Mouse (Mus musculus): Measurements from ENCODE around the gene Smyd3. TPM values are rescaled to one million over a fixed set of nuclear protein-coding genes. Genes with fewer than 3 reads are reported as not detected.

Smyd3 gene
- polyA plus RNA-seq, 1 experiment from 2014 or later: 12.1 TPM

DNA sequence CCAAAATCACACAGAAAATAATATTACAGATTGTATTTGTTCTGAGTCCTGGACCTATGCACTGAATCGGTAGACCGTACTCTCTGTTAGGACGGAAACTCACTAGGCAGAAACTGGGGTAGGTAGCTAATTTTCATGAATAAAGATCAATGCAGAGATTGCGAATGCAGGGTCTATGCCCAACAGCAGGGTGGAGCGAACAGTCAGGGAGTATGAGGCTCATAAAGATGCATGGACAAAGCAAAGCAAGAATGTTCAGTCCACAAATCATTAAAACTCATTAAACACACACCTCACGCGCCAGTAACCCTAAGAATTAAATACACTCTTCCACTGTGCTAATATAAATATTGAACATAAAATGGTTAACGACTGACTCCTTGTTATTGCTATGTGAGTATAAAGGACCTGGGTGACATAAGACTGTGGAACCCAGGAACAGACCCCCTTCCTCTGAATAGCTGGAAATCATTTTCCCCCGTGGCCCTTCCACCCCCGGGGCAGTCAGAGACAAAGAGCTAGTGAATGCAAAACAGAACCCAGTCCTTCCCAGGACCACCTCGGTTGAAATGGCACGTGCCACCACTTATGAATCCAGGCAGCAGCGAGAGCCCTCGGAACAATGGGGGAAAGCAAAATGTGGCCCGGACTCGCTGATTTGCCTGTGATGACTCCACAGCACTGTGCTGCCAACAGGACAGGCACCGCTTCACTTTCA is 71.6 kb downstream of the Smyd3 start:
- TF ChIP-seq EP300 (optimal IDR thresholded peaks at IDR 0.05) (no peak), CTCF (IDR thresholded peaks at IDR 0.05; ENCODE audit: low read depth) (no peak)
- H3K9ac ChIP-seq (ENCODE audit: low read length): no peak overlapping the region
- H3K36me3 ChIP-seq (ENCODE audit: control insufficient read depth, insufficient read depth, low read length): no peaks in the 10 kb centered on the region
- no peaks in the 10 kb centered on the region for H3K27me3 ChIP-seq (ENCODE audit: control insufficient read depth, insufficient read depth, low read length)
- H3K4me2 ChIP-seq (replicated peaks; ENCODE audit: low read depth): no peak overlapping the region
- H3K27ac ChIP-seq (replicated peaks): no peak overlapping the region
- WGBS: 47% methylated on average over 17 of the region's 17 CpGs
- H3K4me1 ChIP-seq (replicated peaks; ENCODE audit: control insufficient read depth, insufficient read depth): no peaks in the 10 kb centered on the region
- DNase-seq (ENCODE audit: low spot score) (peak; percentile 18), ATAC-seq (ENCODE audit: low FRiP score, low TSS enrichment) (no peak)
- no peak overlapping the region for H3K4me3 ChIP-seq (ENCODE audit: low read depth, low read length)
- H3K9me3 ChIP-seq (ENCODE audit: control insufficient read depth, low read length): no peaks in the 10 kb centered on the region

DNA sequence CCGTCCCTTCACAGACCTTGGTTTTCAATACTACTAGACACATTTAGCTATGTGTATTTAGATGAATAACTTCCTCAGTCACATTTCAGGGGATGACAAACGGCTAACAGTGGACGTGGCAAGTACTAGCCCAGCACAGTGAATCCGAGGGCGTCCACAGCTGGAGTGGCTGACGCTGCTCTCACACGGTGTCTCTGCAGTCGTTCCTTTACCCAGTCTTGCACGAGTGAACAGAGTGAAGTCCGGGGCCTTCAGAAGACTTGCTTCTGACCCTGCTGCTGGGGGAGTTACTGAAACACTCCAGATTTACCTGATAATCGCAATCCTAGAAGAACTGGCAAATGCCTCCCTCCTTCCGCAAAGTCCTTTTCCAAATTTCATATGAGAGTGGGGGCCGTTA is 74.0 kb downstream of the Smyd3 start:
- no peak overlapping the region for H3K4me3 ChIP-seq (ENCODE audit: low read depth, low read length)
- no peak overlapping the region for H3K4me2 ChIP-seq (replicated peaks; ENCODE audit: low read depth)
- no peaks in the 10 kb centered on the region for H3K36me3 ChIP-seq (ENCODE audit: control insufficient read depth, insufficient read depth, low read length)
- no peak for TF ChIP-seq EP300 (optimal IDR thresholded peaks at IDR 0.05)
- no peak for TF ChIP-seq CTCF (IDR thresholded peaks at IDR 0.05; ENCODE audit: low read depth)
- no peak overlapping the region for H3K9ac ChIP-seq (ENCODE audit: low read length)
- no peaks in the 10 kb centered on the region for H3K27me3 ChIP-seq (ENCODE audit: control insufficient read depth, insufficient read depth, low read length)
- no peaks in the 10 kb centered on the region for H3K4me1 ChIP-seq (replicated peaks; ENCODE audit: control insufficient read depth, insufficient read depth)
- H3K9me3 ChIP-seq (ENCODE audit: control insufficient read depth, low read length): no peaks in the 10 kb centered on the region
- DNase-seq (ENCODE audit: low spot score) (no peak), ATAC-seq (ENCODE audit: low FRiP score, low TSS enrichment) (no peak)
- H3K27ac ChIP-seq (replicated peaks): no peak overlapping the region
- WGBS: 75% methylated on average over 13 of the region's 13 CpGs

DNA sequence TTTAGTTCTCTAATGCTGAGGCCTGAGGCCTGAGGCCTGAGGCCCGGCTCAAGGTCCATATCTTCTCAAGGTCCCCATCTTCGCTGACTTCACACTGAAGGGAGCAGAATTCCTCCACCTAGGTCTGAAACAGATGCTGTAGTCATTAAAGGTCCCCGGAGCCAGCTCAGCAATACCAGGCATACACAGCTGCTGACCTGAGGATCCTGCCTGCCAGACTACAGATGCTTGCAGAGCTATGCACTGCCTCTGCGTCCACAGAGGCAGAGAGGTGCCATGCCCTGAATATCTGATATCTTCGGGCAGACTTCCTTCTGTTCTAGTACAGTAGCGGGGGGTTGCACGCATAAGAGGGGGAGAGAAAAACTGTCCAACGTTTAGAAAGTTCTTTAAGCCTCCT is 74.4 kb downstream of the Smyd3 start:
- WGBS: 70% methylated on average over 8 of the region's 8 CpGs
- Histone ChIP-seq H3K4me3 (ENCODE audit: low read depth, low read length) (no peak overlapping the region), H3K27me3 (ENCODE audit: control insufficient read depth, insufficient read depth, low read length) (no peaks in the 10 kb centered on the region), H3K9ac (ENCODE audit: low read length) (no peak overlapping the region), H3K4me1 (replicated peaks; ENCODE audit: control insufficient read depth, insufficient read depth) (no peaks in the 10 kb centered on the region), H3K9me3 (ENCODE audit: control insufficient read depth, low read length) (no peaks in the 10 kb centered on the region), H3K27ac (replicated peaks) (no peak overlapping the region), H3K4me2 (replicated peaks; ENCODE audit: low read depth) (no peak overlapping the region), H3K36me3 (ENCODE audit: control insufficient read depth, insufficient read depth, low read length) (no peaks in the 10 kb centered on the region)
- ATAC-seq (ENCODE audit: low FRiP score, low TSS enrichment): no peak
- DNase-seq (ENCODE audit: low spot score): no peak
- TF ChIP-seq CTCF (IDR thresholded peaks at IDR 0.05; ENCODE audit: low read depth) (no peak), EP300 (optimal IDR thresholded peaks at IDR 0.05) (no peak)

DNA sequence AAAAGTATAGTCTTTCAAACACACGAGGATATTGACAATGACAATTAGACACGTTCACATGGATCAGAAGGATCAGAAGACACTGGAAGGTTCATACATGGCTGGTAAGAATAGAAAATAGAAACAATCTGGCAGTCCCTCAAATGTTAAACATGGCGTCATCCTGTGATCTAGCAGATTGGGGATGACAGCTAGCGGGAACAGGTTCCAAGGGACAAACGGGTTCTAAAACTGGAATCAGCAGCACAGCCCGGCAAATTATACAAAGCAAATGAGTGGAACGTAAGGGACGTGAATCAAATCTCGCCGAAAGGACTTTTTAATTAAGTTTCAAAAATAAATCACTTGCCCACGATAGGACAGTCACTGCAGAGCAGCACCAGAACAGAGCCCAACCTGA is 81.2 kb downstream of the Smyd3 start:
- TF ChIP-seq EP300 (optimal IDR thresholded peaks at IDR 0.05): no peak
- DNase-seq (ENCODE audit: low spot score): no peak
- Histone ChIP-seq H3K4me3 (ENCODE audit: low read depth, low read length) (no peak overlapping the region), H3K4me2 (replicated peaks; ENCODE audit: low read depth) (no peak overlapping the region), H3K36me3 (ENCODE audit: control insufficient read depth, insufficient read depth, low read length) (no peaks in the 10 kb centered on the region), H3K9me3 (ENCODE audit: control insufficient read depth, low read length) (no peaks in the 10 kb centered on the region), H3K4me1 (replicated peaks; ENCODE audit: control insufficient read depth, insufficient read depth) (no peaks in the 10 kb centered on the region), H3K27ac (replicated peaks) (no peak overlapping the region), H3K9ac (ENCODE audit: low read length) (no peak overlapping the region), H3K27me3 (ENCODE audit: control insufficient read depth, insufficient read depth, low read length) (no peaks in the 10 kb centered on the region)
- no peak for ATAC-seq (ENCODE audit: low FRiP score, low TSS enrichment)
- WGBS: 87% methylated on average over 11 of the region's 11 CpGs

DNA sequence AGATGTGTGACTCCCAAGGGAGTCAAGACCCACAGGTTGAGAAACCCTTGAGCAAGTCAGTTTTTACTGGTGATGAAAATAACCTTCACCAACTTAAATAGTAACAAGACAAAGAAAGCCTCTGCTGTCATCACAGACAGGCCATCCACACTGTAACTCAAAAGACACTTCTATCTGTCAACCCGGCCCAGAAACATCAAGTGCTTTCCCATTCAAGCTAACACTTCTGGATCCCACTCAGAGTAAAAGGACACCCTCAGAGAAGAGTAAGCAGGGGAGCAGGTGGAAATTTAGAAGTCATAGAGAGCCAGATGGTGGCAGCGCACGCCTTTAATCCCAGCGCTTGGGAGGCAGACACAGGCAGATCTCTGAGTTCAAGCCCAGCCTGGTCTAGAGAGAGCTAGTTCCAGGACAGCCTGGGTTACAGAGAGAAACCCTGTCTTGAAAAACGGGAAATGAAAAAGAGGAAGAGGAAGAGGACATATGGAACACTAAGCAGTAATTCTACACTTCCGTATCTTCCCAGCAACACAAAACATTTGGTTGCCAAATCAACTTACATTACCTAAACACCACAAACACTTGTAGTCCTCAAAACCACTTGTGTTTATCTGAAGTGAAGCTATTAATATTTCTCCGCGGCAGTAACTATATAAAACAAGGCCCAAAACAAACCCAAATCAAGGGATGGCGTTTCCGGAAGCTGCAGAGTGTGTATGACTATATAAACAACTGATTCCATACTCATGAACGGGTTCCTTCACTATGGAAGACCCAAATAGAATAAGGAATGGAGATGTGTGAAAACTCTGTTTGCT is 83.2 kb downstream of the Smyd3 start:
- Histone ChIP-seq H3K4me1 (replicated peaks; ENCODE audit: control insufficient read depth, insufficient read depth) (no peaks in the 10 kb centered on the region), H3K27ac (replicated peaks) (no peak overlapping the region), H3K4me3 (ENCODE audit: low read depth, low read length) (no peak overlapping the region), H3K9ac (ENCODE audit: low read length) (no peak overlapping the region), H3K27me3 (ENCODE audit: control insufficient read depth, insufficient read depth, low read length) (no peaks in the 10 kb centered on the region), H3K36me3 (ENCODE audit: control insufficient read depth, insufficient read depth, low read length) (no peaks in the 10 kb centered on the region), H3K9me3 (ENCODE audit: control insufficient read depth, low read length) (no peaks in the 10 kb centered on the region), H3K4me2 (replicated peaks; ENCODE audit: low read depth) (no peak overlapping the region)
- WGBS: 74% methylated on average over 11 of the region's 11 CpGs
- no peak for ATAC-seq (ENCODE audit: low FRiP score, low TSS enrichment)
- DNase-seq (ENCODE audit: low spot score): no peak
- TF ChIP-seq EP300 (optimal IDR thresholded peaks at IDR 0.05) (no peak), CTCF (IDR thresholded peaks at IDR 0.05; ENCODE audit: low read depth) (no peak)

DNA sequence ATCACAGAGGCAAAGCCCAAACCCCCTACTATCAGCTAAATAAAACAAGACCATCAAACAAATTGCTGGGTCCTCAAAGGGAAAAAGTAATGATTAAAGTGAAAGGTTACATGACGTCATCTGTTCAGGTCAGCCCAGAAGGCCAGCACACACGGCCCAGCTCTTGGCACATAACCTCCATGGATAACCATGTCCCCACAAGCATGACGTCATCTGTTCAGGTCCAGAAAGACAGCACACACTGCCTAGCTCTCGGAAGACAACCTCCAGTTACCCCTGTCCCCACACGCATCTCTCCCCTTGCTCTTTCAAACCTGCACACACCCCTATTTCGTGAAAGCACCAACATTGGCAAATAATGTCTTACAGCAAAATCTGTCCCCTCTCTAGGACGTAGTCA is 84.0 kb downstream of the Smyd3 start:
- TF ChIP-seq CTCF (IDR thresholded peaks at IDR 0.05; ENCODE audit: low read depth): no peak
- no peak for TF ChIP-seq EP300 (optimal IDR thresholded peaks at IDR 0.05)
- DNase-seq (ENCODE audit: low spot score) (no peak), ATAC-seq (ENCODE audit: low FRiP score, low TSS enrichment) (no peak)
- H3K4me1 ChIP-seq (replicated peaks; ENCODE audit: control insufficient read depth, insufficient read depth): no peaks in the 10 kb centered on the region
- no peaks in the 10 kb centered on the region for H3K9me3 ChIP-seq (ENCODE audit: control insufficient read depth, low read length)
- H3K4me2 ChIP-seq (replicated peaks; ENCODE audit: low read depth): no peak overlapping the region
- H3K27ac ChIP-seq (replicated peaks): no peak overlapping the region
- H3K27me3 ChIP-seq (ENCODE audit: control insufficient read depth, insufficient read depth, low read length): no peaks in the 10 kb centered on the region
- no peak overlapping the region for H3K9ac ChIP-seq (ENCODE audit: low read length)
- no peaks in the 10 kb centered on the region for H3K36me3 ChIP-seq (ENCODE audit: control insufficient read depth, insufficient read depth, low read length)
- WGBS: 65% methylated on average over 7 of the region's 7 CpGs
- no peak overlapping the region for H3K4me3 ChIP-seq (ENCODE audit: low read depth, low read length)

Data from stomach, postnatal 0 days (tissue).